Mouse (Mus musculus): ENCODE data around the gene Car9.
"Not testable (repeated sequence)": the region's sequence is repeated elsewhere in the genome, so short reads cannot be mapped to it uniquely, and the experiment has no call there.

Gene Car9

GRCm38 (mm10) chr4:43519551-43519950, 12.8 kb downstream of the Car9 start:
- ATAC-seq (ENCODE audit: insufficient number of reproducible peaks, low FRiP score, low TSS enrichment): no peak

DNA sequence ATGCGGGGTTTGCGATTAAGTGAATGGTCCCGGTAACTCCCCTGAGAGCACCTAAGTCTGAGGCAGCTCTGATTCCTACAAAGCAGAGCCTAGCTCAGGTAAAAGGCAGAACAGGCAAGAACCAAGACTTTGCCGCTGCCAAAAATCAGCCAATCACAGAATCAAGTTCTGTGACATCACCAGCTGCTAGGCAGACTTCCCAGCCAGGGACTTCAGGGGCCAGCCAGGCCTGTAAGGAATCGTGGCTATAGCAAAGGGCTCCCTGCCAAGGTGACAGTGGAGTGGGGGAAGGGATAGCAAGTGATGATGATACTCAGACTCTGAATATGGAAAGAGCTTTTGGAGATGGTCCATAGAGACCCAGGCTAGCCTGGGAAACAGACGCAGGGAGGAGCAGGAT, 13.2 kb downstream of the Car9 start:
- peak; percentile 65 for ATAC-seq (ENCODE audit: insufficient number of reproducible peaks, low FRiP score, low TSS enrichment)

- ATAC-seq (ENCODE audit: insufficient number of reproducible peaks, low FRiP score, low TSS enrichment): no peak
Measured at GRCm38 (mm10) chr4:43527880-43528279, 21.1 kb downstream of the Car9 start.

DNA sequence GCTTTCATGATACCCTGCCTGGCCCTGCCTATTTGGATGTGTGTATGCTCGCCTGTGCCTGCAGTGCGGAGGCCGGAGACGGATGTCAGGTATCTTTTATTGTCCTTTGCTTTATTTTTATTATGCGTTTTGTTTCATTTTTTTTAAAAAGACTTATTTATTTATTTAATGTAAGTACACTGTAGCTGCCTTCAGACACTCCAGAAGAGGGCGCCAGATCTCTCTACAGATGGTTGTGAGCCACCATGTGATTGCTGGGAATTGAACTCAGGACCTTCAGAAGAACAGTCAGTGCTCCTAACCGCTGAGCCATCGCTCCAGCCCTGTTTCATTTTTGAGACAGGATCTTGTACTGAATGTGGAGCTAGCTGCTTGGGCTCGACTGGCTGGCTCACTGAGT, 21.7 kb downstream of the Car9 start:
- no peak for ATAC-seq (ENCODE audit: insufficient number of reproducible peaks, low FRiP score, low TSS enrichment)

DNA sequence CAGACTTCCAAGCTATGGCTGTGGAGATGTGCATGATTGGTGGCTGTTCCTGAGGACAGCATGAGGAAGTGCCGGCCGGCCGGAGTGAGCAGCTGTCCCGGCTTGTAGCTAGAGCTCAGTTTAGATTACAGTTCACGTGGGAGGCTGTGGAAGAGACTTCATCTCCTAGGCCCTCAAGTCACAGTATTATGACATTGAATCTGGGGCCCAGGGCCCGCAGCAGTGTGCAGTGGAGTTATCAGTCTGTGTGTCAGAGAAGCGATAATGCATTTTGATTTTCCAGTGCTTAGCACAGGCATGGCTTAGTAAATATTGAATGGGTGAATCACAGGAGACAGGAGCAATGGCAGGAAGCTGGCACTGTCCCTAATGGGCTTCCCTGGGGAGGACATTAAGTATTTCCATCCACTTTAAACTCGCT, 23.3 kb downstream of the Car9 start:
- no peak for ATAC-seq (ENCODE audit: insufficient number of reproducible peaks, low FRiP score, low TSS enrichment)

GRCm38 (mm10) chr4:43530581-43530980, 23.8 kb downstream of the Car9 start:
- peak; percentile 72; the same call in 1 of the 2 replicates for ATAC-seq (ENCODE audit: insufficient number of reproducible peaks, low FRiP score, low TSS enrichment)

GRCm38 (mm10) chr4:43533270-43533669, 26.5 kb downstream of the Car9 start:
- no peak for ATAC-seq (ENCODE audit: insufficient number of reproducible peaks, low FRiP score, low TSS enrichment)

- no peak for ATAC-seq (ENCODE audit: insufficient number of reproducible peaks, low FRiP score, low TSS enrichment)
Measured at GRCm38 (mm10) chr4:43535628-43536027, 28.9 kb downstream of the Car9 start.

DNA sequence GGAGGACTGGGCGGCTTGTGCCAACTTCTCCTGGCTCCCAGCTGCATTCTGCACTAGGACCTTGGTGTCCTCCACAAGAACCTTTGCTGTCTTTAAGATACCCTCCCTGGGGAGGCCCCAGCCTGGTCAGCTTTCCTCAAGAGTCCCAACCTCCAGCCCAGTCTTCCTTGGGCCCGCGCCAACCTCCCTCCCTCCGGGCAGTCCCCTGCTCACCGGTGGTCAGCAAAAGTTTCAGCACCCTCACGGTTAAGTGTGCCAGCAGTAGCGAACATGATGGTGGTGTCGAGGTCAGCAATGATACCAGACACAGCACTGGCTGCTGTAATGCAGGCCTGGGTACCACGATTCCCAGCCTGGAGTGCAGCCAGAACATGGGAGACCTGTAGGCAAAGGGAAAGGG, 29.3 kb downstream of the Car9 start:
- no peak for ATAC-seq (ENCODE audit: insufficient number of reproducible peaks, low FRiP score, low TSS enrichment)

DNA sequence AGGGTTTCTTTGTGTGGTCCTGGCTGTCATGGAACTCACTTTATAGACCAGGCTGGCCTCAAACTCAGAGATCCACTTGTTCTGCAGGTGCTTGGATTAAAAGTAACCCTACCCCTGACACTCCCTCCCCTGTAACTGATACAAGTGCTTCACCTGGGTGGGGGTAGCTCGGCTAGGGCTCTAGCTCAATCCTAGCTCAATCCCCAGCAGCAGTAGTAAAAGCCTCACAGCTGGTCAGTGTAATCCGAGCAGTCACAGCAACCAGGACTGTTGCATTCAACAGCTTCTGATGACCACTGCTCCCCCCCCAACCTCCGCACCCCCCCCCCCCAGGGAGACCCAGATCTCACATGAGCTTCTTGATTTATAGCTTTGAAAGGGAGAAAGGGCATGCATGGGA, 35.3 kb downstream of the Car9 start:
- ATAC-seq (ENCODE audit: insufficient number of reproducible peaks, low FRiP score, low TSS enrichment): no peak

DNA sequence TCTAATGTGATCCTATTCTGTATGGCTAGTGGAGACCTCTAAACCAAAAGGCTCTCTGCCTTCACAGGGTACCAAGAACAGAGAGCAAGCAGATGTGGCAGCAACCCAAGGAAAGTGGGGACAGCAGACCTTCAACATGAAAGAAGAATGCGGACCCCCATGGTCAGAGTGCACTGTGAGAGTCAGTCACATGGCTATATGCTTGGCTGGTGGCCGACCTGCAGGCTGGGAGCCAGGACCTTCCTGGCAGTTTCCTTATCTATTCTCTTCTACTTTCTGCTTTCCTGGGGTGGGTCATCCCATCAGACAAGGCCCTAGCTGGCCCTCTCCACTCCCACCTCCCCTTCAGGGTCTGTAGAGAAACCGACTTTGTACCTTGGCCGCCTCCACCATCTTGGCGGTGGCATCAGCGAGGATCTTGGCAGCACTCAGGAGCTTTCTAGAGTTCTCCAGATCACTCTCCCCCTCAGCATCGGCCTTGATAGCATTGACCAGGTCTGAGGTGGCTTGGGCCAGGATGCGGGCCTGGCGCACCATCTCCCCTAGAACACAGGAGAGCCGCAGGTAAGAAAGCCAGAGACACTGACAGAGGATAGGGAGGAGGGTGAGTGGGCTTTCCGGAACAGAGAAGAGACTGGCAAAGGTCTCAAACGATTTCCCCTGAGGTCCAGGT, 39.7 kb downstream of the Car9 start:
- ATAC-seq (ENCODE audit: insufficient number of reproducible peaks, low FRiP score, low TSS enrichment): no peak

DNA sequence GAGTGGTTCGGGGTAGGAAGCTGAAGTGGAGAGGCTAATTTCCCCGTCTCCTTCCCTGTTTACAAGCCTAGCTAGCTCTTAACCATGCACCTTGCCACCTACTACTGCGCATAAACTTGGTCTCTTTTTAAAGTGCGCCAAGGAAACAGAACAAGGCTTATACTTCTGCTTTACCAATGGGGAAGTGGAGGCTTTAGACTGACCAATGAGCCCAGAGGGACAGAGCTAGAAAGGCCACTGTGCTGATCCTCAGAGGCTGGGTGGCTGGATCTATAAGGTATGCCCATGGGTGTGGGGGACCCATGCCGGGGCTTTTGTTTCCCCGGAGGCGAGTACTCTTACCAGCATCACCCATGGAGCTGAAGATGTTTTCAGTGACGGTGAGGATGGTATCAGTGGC, 40.4 kb downstream of the Car9 start:
- no peak for ATAC-seq (ENCODE audit: insufficient number of reproducible peaks, low FRiP score, low TSS enrichment)

GRCm38 (mm10) chr4:43549055-43549454, 42.3 kb downstream of the Car9 start:
- no peak for ATAC-seq (ENCODE audit: insufficient number of reproducible peaks, low FRiP score, low TSS enrichment)

GRCm38 (mm10) chr4:43551854-43552253, 45.1 kb downstream of the Car9 start:
- not testable (repeated sequence) for ATAC-seq (ENCODE audit: insufficient number of reproducible peaks, low FRiP score, low TSS enrichment)

DNA sequence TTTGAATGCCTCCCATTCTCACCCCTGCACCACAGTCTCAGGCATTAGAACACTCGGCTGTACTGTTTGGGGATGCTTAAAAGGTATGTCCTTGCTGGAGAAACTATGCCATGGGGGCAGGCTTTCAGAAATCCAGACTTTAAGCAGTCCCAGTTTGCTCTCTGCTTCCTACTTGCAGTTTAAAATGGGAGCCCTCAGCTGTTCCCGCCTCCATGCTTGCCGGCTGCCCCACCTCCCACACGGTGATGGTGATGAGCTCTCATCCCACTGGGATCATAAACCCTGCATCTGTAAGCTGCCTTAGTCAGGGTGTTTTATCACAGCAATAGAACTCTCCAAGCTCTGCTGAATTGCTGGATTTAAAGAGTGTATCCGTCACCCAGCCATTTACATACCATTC, 45.7 kb downstream of the Car9 start:
- no peak for ATAC-seq (ENCODE audit: insufficient number of reproducible peaks, low FRiP score, low TSS enrichment)

DNA sequence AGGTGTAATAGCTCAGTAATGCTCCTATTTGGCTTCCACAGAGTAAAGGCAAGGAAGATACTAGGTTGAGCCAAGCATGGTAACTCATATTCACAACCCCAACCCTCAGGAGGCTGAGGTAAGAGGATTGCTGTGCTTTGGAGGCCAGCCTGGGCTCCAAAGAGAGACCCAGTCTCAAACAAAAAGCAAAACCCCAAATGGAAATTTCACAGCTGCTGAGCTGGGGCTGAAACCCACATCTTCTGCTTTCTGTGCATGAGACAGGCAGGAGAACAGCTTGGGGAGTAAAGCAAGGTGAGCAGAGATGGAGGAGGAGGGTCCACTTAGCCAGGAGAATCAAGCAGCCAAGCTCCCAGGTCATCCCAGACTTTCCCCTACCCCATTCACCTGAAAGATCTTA, 47.1 kb downstream of the Car9 start:
- no peak for ATAC-seq (ENCODE audit: insufficient number of reproducible peaks, low FRiP score, low TSS enrichment)

GRCm38 (mm10) chr4:43555926-43556325, 49.2 kb downstream of the Car9 start:
- no peak for ATAC-seq (ENCODE audit: insufficient number of reproducible peaks, low FRiP score, low TSS enrichment)

- ATAC-seq (ENCODE audit: insufficient number of reproducible peaks, low FRiP score, low TSS enrichment): no peak
Measured at GRCm38 (mm10) chr4:43558028-43558630, 51.4 kb downstream of the Car9 start.

DNA sequence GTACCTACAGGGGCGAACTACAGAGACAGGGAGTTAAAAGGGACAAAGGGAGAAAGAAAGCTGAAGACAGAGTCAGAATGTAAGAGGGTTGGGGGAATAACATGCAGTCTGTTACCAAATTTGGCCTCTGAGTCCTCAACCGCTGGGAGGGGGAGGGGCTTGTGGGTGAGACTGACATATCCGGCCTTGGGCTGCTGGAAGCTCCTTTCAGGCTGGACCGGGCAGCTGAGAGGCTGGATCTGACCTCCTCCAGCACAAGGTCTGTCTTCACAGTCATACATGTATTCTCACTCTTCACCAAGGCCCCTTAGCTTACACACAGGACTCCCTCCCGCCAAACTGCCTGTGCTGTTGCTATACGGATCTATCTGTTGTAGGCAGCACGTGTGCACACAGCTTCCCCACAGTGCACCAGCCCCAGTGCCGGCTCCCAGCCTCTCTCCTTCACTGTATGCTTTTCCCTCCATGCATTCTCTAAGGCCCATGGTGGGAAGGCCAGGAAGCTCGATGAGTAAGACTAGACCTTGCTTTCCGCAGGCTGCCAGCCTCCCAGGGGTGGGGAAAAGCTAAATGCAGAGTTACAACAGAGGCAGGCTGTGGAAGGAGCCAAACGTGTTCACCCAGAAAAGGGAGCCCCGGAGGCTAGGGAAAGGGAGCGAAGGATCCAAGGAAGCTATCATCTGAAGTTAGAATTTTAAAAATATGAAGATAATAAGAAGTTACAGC, 52.0 kb downstream of the Car9 start:
- no peak for ATAC-seq (ENCODE audit: insufficient number of reproducible peaks, low FRiP score, low TSS enrichment)

GRCm38 (mm10) chr4:43559519-43560242, 52.9 kb downstream of the Car9 start:
- ATAC-seq (ENCODE audit: insufficient number of reproducible peaks, low FRiP score, low TSS enrichment): no peak

DNA sequence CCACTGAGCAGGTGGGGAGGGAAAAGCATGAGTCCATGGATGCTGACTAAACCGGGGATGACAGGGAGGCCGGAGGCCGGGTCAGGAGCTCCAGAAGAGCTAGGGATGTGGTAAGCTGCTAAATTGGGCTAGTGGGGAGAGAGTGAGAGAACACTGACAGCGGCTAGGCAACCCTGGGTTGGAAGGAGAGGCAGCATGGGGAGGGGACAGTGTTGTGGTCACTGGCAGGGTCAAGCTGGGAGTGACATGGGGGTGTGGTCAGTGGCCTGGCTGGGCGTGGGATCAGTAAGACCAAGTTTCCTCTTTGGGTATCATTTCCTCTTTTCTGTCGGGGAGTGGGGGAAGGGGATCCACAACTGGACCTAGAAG, 53.5 kb downstream of the Car9 start:
- no peak for ATAC-seq (ENCODE audit: insufficient number of reproducible peaks, low FRiP score, low TSS enrichment)

Measured in cerebellum, adult (tissue).